Mouse (Mus musculus) v-Abl transformed pro-B cells (cell line): ENCODE measurements around the gene Sytl1.

Experiments used
- in situ Hi-C, 2 experiments: fragments of 400-800 bp; cut with MboI; formaldehyde crosslinking; loops; one replicate each; pipeline ENCODE4 v1.15.1; 2025; ENCODE audit not compliant: unreplicated experiment in 2 of 2

Sytl1 gene

GRCm38 (mm10) chr4:133281951-133282481, 19.1 kb upstream of the Sytl1 start:
- in situ Hi-C loops = no loop called here

GRCm38 (mm10) chr4:133281513-133281912, 18.6 kb upstream of the Sytl1 start:
- in situ Hi-C loops = no loop called here

GRCm38 (mm10) chr4:133278482-133278881, 15.6 kb upstream of the Sytl1 start:
- in situ Hi-C loops = no loop called here

- in situ Hi-C loops = no loop called here
Measured at GRCm38 (mm10) chr4:133278067-133278466, 15.2 kb upstream of the Sytl1 start.

GRCm38 (mm10) chr4:133277104-133278026, 14.5 kb upstream of the Sytl1 start, which contains the start of gene Tmem222:
Gene Tmem222, minus strand, starts transcription at chr4:133277792.
- in situ Hi-C loops = no loop called here

GRCm38 (mm10) chr4:133270929-133271328, 8.0 kb upstream of the Sytl1 start:
- in situ Hi-C loops = no loop called here

GRCm38 (mm10) chr4:133269596-133269995, 6.7 kb upstream of the Sytl1 start:
- in situ Hi-C loops = no loop called here

- in situ Hi-C loops = no loop called here
Measured at GRCm38 (mm10) chr4:133268931-133269330, 6.0 kb upstream of the Sytl1 start.

GRCm38 (mm10) chr4:133266248-133266880, 3.5 kb upstream of the Sytl1 start:
- in situ Hi-C loops = no loop called here

- in situ Hi-C loops = no loop called here
Measured at GRCm38 (mm10) chr4:133265759-133266158, 2.8 kb upstream of the Sytl1 start.

- in situ Hi-C loops = no loop called here
Measured at GRCm38 (mm10) chr4:133265297-133265696, 2.4 kb upstream of the Sytl1 start.

- in situ Hi-C loops = no loop called here
Measured at GRCm38 (mm10) chr4:133264559-133264958, 1.6 kb upstream of the Sytl1 start.

GRCm38 (mm10) chr4:133263756-133264155, 843 bp upstream of the Sytl1 start:
- in situ Hi-C loops = no loop called here

GRCm38 (mm10) chr4:133262375-133262765, 543 bp downstream of the Sytl1 start:
- in situ Hi-C loops = no loop called here

GRCm38 (mm10) chr4:133261641-133262374, 1.1 kb downstream of the Sytl1 start:
- in situ Hi-C loops = no loop called here

GRCm38 (mm10) chr4:133257798-133258408, 5.0 kb downstream of the Sytl1 start:
- in situ Hi-C loops = no loop called here

- in situ Hi-C loops = no loop called here
Measured at GRCm38 (mm10) chr4:133257230-133257629, 5.7 kb downstream of the Sytl1 start.

- in situ Hi-C loops = no loop called here
Measured at GRCm38 (mm10) chr4:133256820-133257219, 6.1 kb downstream of the Sytl1 start.

- in situ Hi-C loops = no loop called here
Measured at GRCm38 (mm10) chr4:133255392-133255791, 7.5 kb downstream of the Sytl1 start.

- in situ Hi-C loops = loop anchor here in 1 of 2 experiments (5.0 kb wide), 1 partner anchor 36 kb away; no protein-coding TSS in a partner anchor
Measured at GRCm38 (mm10) chr4:133253412-133253811, 9.5 kb downstream of the Sytl1 start.
